Mouse (Mus musculus) kidney, adult 11 months (tissue): Measurements from ENCODE around the gene 9930104L06Rik.

Experiments
- DNase-seq: peaks from one replicate; pipeline ENCODE4 v3.0.0; 2022

The 9930104L06Rik gene

DNA sequence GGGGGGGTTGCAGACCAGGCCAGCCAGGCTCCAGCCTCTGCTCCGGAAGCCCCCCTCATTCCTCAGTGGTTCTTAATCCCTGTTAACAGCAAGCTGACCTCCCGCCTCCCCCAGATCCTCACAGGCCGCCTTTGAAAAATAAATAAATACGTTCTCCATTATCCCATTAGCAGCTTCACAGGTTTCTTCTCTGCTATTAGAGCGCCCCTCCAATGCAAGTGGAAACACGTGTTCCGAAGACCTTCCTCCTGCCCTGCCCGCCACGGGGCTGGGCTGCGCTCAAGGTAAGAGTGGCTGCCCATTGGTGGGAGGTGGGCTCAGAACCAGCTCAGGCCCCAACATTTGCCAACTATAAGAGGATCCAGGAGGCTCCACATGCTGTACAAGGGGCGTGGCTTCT is 25.7 kb downstream of the 9930104L06Rik start:
- DNase-seq, result no peak

DNA sequence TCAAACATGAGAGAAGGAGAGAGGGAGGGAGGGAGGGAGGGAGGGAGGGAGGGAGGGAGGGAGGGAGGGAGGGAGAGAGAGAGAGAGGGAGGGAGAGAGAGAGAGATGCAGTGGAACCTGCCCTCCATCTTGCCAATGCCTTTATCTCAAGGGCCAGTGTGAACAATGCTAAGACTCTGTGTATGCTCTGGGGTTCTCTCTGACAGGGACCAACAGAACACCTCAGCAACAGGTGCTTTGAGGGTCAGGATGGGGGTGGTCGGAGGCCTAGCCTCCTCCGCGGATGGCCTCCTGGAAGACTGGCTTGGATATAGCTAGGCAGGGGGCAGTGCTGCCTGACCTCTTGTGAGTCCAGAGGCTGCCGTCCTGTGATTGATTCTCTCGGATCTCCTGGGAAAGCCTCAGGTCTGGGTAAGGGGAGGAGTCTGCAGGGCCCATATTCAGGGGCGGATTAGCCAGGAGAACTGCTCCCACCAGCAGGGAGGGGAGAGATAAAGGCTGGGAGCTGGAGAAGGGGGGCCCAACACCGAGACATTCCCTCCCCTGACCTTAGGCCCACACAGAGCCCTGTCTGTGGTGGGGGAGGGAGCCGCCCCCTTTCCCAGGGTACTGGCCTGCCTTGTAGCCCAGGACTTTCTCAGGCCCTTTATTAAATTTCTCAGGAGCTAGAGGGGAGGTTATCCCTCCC is 28.2 kb downstream of the 9930104L06Rik start:
- DNase-seq, result no peak

- DNase-seq, result no peak
Measured at GRCm38 (mm10) chr4:124968711-124969110, 31.9 kb downstream of the 9930104L06Rik start.

DNA sequence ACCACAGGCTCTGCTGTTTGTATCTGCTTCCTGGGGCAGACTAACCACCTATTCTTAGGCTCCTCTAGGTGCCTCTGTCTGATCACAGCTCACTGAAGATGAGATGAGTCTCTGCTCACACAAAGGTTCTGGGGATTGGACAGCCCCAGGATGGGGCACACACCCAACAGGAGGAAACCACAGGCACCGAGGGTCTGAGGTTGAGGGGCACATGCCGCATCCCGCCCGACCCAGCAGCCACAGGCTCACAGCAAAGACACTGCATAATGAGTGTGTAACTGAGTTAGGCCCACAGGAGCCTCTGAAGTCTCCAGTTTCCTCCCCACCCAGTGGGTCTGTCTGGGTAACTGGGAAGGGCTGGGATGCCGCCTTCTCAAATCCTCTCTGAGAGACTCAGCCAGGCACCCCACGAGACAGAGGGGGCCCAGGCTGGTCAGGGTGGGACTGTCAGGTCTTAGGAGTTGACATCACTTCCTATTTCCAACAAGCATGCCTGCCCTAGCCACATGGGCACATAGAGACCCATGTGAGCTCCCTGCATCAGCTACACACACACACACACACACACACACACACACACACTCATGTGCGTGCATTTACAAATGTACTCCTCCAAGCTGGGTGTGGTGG is 32.5 kb downstream of the 9930104L06Rik start:
- DNase-seq, result no peak

- DNase-seq, result no peak
Measured at GRCm38 (mm10) chr4:124970194-124970593, 33.3 kb downstream of the 9930104L06Rik start.

DNA sequence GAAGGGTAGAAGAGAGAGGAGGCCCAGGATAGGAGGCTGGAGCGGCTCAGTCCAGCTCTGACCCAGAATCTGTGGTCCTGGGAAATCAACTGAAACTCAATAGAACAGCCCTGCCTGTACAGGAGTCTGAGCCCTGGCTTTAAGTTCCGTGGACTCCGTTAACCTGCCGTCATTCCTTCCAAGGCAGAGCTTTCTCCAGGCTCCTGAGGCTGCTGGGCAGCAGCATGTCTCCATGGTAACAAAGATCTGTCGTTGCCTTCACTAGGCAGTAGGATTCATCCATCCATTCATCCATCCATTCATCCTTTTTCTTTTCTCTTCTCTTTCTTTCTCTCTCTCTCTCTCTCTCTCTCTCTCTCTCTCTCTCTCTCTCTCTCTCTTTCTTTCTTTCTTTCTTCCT is 33.8 kb downstream of the 9930104L06Rik start:
- DNase-seq, result no peak

GRCm38 (mm10) chr4:124971094-124971493 is 34.2 kb downstream of the 9930104L06Rik start:
- no peak for DNase-seq

- no peak for DNase-seq
Measured at GRCm38 (mm10) chr4:124972316-124972715, 35.5 kb downstream of the 9930104L06Rik start.

GRCm38 (mm10) chr4:124973296-124973695 is 36.4 kb downstream of the 9930104L06Rik start:
- DNase-seq, result no peak

DNA sequence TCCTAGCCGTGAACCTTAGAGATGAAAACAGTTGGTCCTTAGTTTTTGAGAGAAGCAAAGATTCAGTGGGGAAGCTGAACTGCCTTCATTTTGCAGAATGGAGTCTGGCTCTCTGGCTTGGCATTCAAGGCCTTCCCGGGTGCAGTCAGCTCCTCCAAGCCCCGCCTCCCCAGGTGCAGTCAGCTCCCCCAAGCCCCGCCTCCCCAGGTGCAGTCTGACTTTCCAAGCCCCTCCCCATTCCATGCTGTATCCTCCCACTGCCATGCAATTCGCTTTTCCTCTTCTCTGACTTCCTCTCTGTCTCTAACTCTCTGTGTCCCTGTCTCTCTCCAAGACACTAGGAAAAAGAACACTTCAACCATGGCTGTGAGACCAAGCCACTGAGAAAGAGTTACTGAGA is 41.4 kb downstream of the 9930104L06Rik start:
- no peak for DNase-seq

DNA sequence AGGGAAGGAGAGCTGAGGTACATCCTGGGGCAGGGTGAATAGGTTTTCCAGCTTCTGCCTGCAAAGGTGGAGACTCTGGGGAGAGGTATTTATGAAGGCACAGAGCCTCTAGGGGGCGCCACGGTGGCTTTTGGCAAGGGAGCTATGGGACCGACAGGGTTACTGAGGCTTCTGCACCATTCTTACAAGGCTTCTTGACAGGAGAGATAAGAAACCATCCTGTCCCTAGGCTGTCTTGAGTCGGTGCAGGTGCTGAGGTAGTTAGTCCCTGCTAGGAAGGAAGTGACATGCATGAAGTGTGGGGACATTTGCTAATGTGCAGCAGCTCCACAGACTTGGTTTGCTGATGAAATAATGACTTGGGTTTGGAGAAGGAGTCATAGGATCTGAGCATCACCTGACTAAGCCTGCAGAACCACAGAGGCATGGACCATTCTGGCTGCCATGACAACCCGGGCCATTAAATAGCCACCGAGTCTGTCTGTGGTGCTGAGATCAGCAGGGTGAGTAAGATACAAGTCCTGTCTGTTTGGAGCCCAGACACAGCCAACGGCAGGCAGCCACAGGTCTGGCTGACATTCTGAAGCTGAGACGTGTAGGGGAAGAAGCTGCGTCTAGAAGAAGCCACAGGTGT is 47.2 kb downstream of the 9930104L06Rik start:
- no peak for DNase-seq

- DNase-seq, result no peak
Measured at GRCm38 (mm10) chr4:124984871-124985670, 48.2 kb downstream of the 9930104L06Rik start.

GRCm38 (mm10) chr4:124985671-124986602 is 49.1 kb downstream of the 9930104L06Rik start, which contains the start of gene Rspo1:
Gene Rspo1 (plus strand): TSS chr4:124986430.
- DNase-seq, result no peak

GRCm38 (mm10) chr4:124986739-124987710 is 50.2 kb downstream of the 9930104L06Rik start:
- DNase-seq, result no peak

DNA sequence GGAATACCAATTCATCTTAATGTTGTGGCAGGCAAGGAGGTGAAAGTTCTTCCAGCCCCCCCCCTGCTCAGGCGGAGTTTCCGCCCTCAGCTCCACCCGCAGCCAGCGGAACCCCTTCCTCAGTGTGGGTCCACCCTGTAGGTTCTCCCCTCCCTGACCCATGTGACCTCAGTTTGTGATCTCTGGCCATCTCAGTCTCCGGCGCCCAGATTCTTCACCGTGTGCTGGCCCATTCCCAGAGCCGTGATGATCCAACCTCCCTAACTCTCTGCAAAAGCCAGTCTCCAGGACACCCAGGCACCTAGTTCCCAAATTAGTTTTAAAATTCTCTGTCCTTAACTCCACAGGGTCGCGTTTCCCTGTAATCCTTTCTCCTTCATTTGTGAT is 50.9 kb downstream of the 9930104L06Rik start:
- DNase-seq, result no peak

- DNase-seq, result no peak
Measured at GRCm38 (mm10) chr4:124988382-124988781, 51.5 kb downstream of the 9930104L06Rik start.

DNA sequence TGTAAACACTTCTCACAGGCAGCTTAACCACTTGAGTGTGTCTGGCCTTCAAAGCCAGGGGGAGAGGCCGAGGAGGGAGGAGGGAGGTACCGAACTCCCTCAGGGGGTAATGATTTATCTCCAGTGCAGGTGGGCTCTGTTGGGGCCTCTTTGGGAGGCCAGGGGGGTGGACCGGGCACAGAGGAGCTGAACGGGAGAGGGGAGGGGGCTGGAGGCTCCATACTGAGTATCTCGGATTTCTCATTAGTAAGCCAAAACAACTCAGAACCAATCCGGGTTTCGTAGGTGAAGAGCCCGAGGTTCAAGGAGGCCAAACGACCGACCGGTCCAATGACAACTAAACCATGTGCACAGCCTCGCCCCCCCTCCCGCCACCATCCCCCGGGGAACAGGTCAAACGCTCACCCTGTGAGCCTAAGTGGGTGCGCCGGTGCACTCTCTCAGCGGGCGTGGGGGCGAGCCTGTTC is 53.0 kb downstream of the 9930104L06Rik start:
- DNase-seq, result no peak

DNA sequence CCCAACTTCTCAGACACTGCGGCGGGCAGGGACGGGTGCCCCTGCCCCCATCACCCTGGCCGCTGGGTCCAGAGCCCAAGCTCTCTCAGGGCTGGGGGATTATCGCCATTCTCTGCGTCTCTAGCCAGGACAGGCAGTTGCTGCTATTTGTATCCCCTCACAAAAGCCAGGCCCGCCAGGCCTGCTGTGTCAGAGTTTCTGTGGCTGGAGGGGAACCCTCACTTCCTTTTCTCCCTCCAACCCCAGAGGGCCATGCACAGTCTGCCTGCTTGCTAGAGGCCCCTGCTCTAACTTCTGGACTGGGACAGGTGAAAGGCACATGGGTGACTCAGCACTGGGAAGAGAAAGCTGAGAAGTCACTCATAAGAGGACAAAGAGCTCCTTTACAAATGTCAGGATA is 53.5 kb downstream of the 9930104L06Rik start:
- no peak for DNase-seq
